Mouse (Mus musculus): ENCODE results near the gene Tbx5. TPM values are rescaled to one million over a fixed set of nuclear protein-coding genes. Genes with fewer than 3 reads are reported as not detected.
"Not testable (repeated sequence)": the region's sequence is repeated elsewhere in the genome, so short reads cannot be mapped to it uniquely, and the experiment has no call there.

The Tbx5 gene
- polyA plus RNA-seq, 1 experiment from 2014 or later, result not detected

- H3K9ac ChIP-seq (ENCODE audit: low read length), result no peak overlapping the region
- WGBS, result 56% methylated on average over 6 of the region's 6 CpGs
- no peaks in the 10 kb centered on the region for H3K36me3 ChIP-seq (ENCODE audit: control insufficient read depth, insufficient read depth, low read length)
- DNase-seq (ENCODE audit: low spot score), result no peak
- no peak overlapping the region for H3K4me2 ChIP-seq (ENCODE audit: low read length)
- H3K4me1 ChIP-seq (replicated peaks; ENCODE audit: control insufficient read depth, insufficient read depth, low read length), result no peaks in the 10 kb centered on the region
- H3K27ac ChIP-seq (ENCODE audit: low read depth), result no peak overlapping the region
- no peak for ATAC-seq (replicated peaks; ENCODE audit: low FRiP score, low TSS enrichment, low read depth)
- no peaks in the 10 kb centered on the region for H3K9me3 ChIP-seq (ENCODE audit: control insufficient read depth, low read length)
- H3K27me3 ChIP-seq (replicated peaks; ENCODE audit: control insufficient read depth, insufficient read depth, low read length), result no peaks in the 10 kb centered on the region
- H3K4me3 ChIP-seq (ENCODE audit: low read depth, low read length), result no peak overlapping the region
Measured at GRCm38 (mm10) chr5:119877185-119877584, 44.7 kb downstream of the Tbx5 start.

DNA sequence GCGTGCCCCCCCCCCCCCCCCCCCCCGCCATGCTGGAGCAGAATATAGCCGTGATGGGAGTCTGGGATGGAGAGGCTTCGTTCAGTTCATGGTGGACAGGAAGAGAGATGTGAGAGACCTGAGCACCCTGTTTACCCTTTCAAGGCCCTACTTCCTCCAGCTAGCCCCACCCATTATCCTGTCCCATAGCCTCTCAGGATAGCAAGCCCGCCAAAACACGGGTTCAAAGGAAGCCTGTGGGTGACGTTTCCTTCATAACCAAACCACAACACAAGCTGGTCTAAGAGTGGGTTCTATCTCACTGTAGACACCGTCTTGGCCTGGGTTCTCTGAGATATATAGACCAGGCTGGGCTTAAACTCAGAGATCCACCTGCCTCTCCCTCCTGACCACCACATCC lies 53.1 kb downstream of the Tbx5 start:
- H3K4me2 ChIP-seq (ENCODE audit: low read length), result no peak overlapping the region
- no peaks in the 10 kb centered on the region for H3K9me3 ChIP-seq (ENCODE audit: control insufficient read depth, low read length)
- H3K4me1 ChIP-seq (replicated peaks; ENCODE audit: control insufficient read depth, insufficient read depth, low read length), result no peaks in the 10 kb centered on the region
- H3K9ac ChIP-seq (ENCODE audit: low read length), result no peak overlapping the region
- no peak overlapping the region for H3K4me3 ChIP-seq (ENCODE audit: low read depth, low read length)
- H3K27me3 ChIP-seq (replicated peaks; ENCODE audit: control insufficient read depth, insufficient read depth, low read length), result no peaks in the 10 kb centered on the region
- DNase-seq (ENCODE audit: low spot score) (no peak), ATAC-seq (replicated peaks; ENCODE audit: low FRiP score, low TSS enrichment, low read depth) (no peak)
- WGBS, result 75% methylated on average over 7 of the region's 8 CpGs
- H3K36me3 ChIP-seq (ENCODE audit: control insufficient read depth, insufficient read depth, low read length), result no peaks in the 10 kb centered on the region
- no peak overlapping the region for H3K27ac ChIP-seq (ENCODE audit: low read depth)

DNA sequence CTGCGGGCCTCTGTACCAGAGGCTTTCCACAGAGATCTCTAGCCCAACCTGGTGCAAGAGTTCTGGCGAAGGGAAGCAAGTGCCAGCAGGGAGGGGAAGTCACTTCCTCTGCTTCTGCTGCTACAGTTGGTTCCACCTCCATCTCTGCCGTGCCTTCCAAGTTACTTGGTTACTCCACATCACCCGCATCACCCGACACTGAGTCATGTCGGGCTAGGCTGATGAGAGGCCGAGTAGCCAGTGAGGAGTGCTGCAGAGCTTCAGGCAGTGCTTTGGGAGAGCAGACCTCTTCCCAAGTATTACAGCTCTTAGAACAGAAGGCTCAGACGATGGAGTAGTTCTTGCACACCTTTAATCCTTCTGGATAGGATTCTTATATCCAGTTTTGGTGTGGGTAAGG lies 54.9 kb downstream of the Tbx5 start:
- no peak overlapping the region for H3K9ac ChIP-seq (ENCODE audit: low read length)
- H3K27me3 ChIP-seq (replicated peaks; ENCODE audit: control insufficient read depth, insufficient read depth, low read length), result no peaks in the 10 kb centered on the region
- 86% methylated on average over 8 of the region's 8 CpGs for WGBS
- no peak for DNase-seq (ENCODE audit: low spot score)
- H3K4me1 ChIP-seq (replicated peaks; ENCODE audit: control insufficient read depth, insufficient read depth, low read length), result no peaks in the 10 kb centered on the region
- H3K4me2 ChIP-seq (ENCODE audit: low read length), result no peak overlapping the region
- no peaks in the 10 kb centered on the region for H3K36me3 ChIP-seq (ENCODE audit: control insufficient read depth, insufficient read depth, low read length)
- H3K4me3 ChIP-seq (ENCODE audit: low read depth, low read length), result no peak overlapping the region
- ATAC-seq (replicated peaks; ENCODE audit: low FRiP score, low TSS enrichment, low read depth), result no peak
- no peaks in the 10 kb centered on the region for H3K9me3 ChIP-seq (ENCODE audit: control insufficient read depth, low read length)
- no peak overlapping the region for H3K27ac ChIP-seq (ENCODE audit: low read depth)

DNA sequence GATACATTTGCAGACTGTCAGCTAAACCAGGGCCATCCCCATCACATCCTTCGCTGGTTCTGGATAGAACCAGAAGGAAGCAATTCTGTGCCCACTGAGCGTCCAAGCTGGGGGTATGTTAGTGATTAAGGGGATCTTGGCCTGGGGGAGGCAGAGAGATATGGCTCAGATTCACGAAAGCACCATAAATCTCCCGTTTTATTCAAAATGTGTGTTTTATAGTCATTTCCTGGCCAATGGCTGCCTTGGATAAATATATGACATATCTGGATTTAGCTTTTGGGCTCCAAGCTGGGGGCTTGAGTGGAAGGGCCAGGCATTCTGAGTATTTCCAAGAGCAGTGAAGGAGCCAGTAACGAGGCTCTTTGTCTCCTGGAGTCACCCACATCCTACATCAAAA lies 59.5 kb downstream of the Tbx5 start:
- Histone ChIP-seq H3K4me3 (ENCODE audit: low read depth, low read length) (no peak overlapping the region), H3K27me3 (replicated peaks; ENCODE audit: control insufficient read depth, insufficient read depth, low read length) (no peaks in the 10 kb centered on the region), H3K9ac (ENCODE audit: low read length) (no peak overlapping the region), H3K27ac (ENCODE audit: low read depth) (no peak overlapping the region), H3K4me1 (replicated peaks; ENCODE audit: control insufficient read depth, insufficient read depth, low read length) (no peaks in the 10 kb centered on the region), H3K36me3 (ENCODE audit: control insufficient read depth, insufficient read depth, low read length) (no peaks in the 10 kb centered on the region), H3K9me3 (ENCODE audit: control insufficient read depth, low read length) (no peaks in the 10 kb centered on the region), H3K4me2 (ENCODE audit: low read length) (no peak overlapping the region)
- WGBS, result 66% methylated on average over 5 of the region's 5 CpGs
- ATAC-seq (replicated peaks; ENCODE audit: low FRiP score, low TSS enrichment, low read depth) (no peak), DNase-seq (ENCODE audit: low spot score) (no peak)

DNA sequence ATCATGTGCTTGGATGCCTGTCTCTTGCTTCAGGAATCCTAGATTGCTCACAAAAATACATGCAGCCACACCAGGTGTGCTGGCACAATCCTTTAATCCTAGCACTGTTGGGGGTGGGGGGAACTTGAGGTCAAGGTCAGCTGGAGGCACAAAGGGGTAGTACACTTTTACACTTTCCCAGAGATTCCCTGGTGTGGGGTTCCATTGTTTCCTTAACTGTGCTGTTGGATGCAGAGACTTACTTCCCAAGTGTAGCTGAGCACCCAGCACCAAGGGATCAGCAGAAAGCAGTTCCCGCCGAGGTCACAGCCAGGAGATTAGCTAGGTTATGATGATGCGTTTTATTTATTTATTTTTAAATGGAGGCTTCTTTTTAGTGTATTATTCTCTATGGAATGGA lies 60.6 kb downstream of the Tbx5 start:
- no peak for ATAC-seq (replicated peaks; ENCODE audit: low FRiP score, low TSS enrichment, low read depth)

GRCm38 (mm10) chr5:119896605-119897004 lies 64.1 kb downstream of the Tbx5 start:
- WGBS, result 75% methylated on average over 3 of the region's 3 CpGs
- Histone ChIP-seq H3K4me1 (replicated peaks; ENCODE audit: control insufficient read depth, insufficient read depth, low read length) (no peaks in the 10 kb centered on the region), H3K27me3 (replicated peaks; ENCODE audit: control insufficient read depth, insufficient read depth, low read length) (no peaks in the 10 kb centered on the region), H3K9ac (ENCODE audit: low read length) (no peak overlapping the region), H3K36me3 (ENCODE audit: control insufficient read depth, insufficient read depth, low read length) (no peaks in the 10 kb centered on the region), H3K9me3 (ENCODE audit: control insufficient read depth, low read length) (no peaks in the 10 kb centered on the region), H3K4me2 (ENCODE audit: low read length) (no peak overlapping the region), H3K27ac (ENCODE audit: low read depth) (no peak overlapping the region), H3K4me3 (ENCODE audit: low read depth, low read length) (no peak overlapping the region)
- DNase-seq (ENCODE audit: low spot score) (no peak), ATAC-seq (replicated peaks; ENCODE audit: low FRiP score, low TSS enrichment, low read depth) (no peak)

More for the DNA sequence above, 60.6 kb downstream of the Tbx5 start:
- no peak overlapping the region for H3K4me2 ChIP-seq (ENCODE audit: low read length)
- 78% methylated on average over 3 of the region's 3 CpGs for WGBS
- H3K4me3 ChIP-seq (ENCODE audit: low read depth, low read length), result no peak overlapping the region
- H3K4me1 ChIP-seq (replicated peaks; ENCODE audit: control insufficient read depth, insufficient read depth, low read length), result no peaks in the 10 kb centered on the region
- no peak overlapping the region for H3K9ac ChIP-seq (ENCODE audit: low read length)
- no peak overlapping the region for H3K27ac ChIP-seq (ENCODE audit: low read depth)
- DNase-seq (ENCODE audit: low spot score), result no peak
- no peaks in the 10 kb centered on the region for H3K36me3 ChIP-seq (ENCODE audit: control insufficient read depth, insufficient read depth, low read length)
- H3K9me3 ChIP-seq (ENCODE audit: control insufficient read depth, low read length), result no peaks in the 10 kb centered on the region
- no peaks in the 10 kb centered on the region for H3K27me3 ChIP-seq (replicated peaks; ENCODE audit: control insufficient read depth, insufficient read depth, low read length)

GRCm38 (mm10) chr5:119916551-119917171 lies 84.2 kb downstream of the Tbx5 start:
- H3K4me1 ChIP-seq (replicated peaks; ENCODE audit: control insufficient read depth, insufficient read depth, low read length), result no peaks in the 10 kb centered on the region
- no peaks in the 10 kb centered on the region for H3K9me3 ChIP-seq (ENCODE audit: control insufficient read depth, low read length)
- H3K4me2 ChIP-seq (ENCODE audit: low read length), result no peak overlapping the region
- H3K4me3 ChIP-seq (ENCODE audit: low read depth, low read length), result no peak overlapping the region
- ATAC-seq (replicated peaks; ENCODE audit: low FRiP score, low TSS enrichment, low read depth), result no peak
- 75% methylated on average over 12 of the region's 12 CpGs for WGBS
- no peak overlapping the region for H3K9ac ChIP-seq (ENCODE audit: low read length)
- no peaks in the 10 kb centered on the region for H3K27me3 ChIP-seq (replicated peaks; ENCODE audit: control insufficient read depth, insufficient read depth, low read length)
- no peak overlapping the region for H3K27ac ChIP-seq (ENCODE audit: low read depth)
- H3K36me3 ChIP-seq (ENCODE audit: control insufficient read depth, insufficient read depth, low read length), result no peaks in the 10 kb centered on the region
- no peak for DNase-seq (ENCODE audit: low spot score)

GRCm38 (mm10) chr5:119918381-119918780 lies 85.9 kb downstream of the Tbx5 start:
- WGBS, result 100% methylated on average over 1 of the region's 1 CpGs
- H3K4me2 ChIP-seq (ENCODE audit: low read length); H3K9ac ChIP-seq (ENCODE audit: low read length); H3K4me3 ChIP-seq (ENCODE audit: low read depth, low read length); H3K4me1 ChIP-seq (replicated peaks; ENCODE audit: control insufficient read depth, insufficient read depth, low read length); H3K36me3 ChIP-seq (ENCODE audit: control insufficient read depth, insufficient read depth, low read length); H3K27ac ChIP-seq (ENCODE audit: low read depth); H3K27me3 ChIP-seq (replicated peaks; ENCODE audit: control insufficient read depth, insufficient read depth, low read length); H3K9me3 ChIP-seq (ENCODE audit: control insufficient read depth, low read length); DNase-seq (ENCODE audit: low spot score); ATAC-seq (replicated peaks; ENCODE audit: low FRiP score, low TSS enrichment, low read depth): not testable (repeated sequence)

DNA sequence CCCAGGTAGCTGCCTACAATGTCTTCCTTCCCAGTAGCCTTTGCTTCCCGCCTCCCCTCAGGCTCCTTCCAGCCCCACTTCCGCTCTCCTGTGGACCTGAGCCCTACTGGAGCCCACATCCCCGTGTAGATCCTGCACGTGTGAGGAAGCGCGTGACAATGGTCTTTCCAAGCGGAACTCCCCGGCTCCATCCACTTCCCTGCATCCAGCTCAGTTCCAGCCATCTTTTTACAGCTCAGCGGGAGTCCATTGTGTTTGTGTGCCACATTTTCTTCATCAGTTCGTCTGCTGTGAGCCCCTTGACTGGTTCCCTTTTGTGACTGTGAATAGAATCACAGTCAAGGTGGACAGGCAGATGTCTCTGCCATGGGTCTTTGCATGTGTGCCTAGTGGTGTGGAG lies 88.5 kb downstream of the Tbx5 start:
- Histone ChIP-seq H3K27me3 (replicated peaks; ENCODE audit: control insufficient read depth, insufficient read depth, low read length) (no peaks in the 10 kb centered on the region), H3K9ac (ENCODE audit: low read length) (no peak overlapping the region), H3K27ac (ENCODE audit: low read depth) (no peak overlapping the region), H3K4me3 (ENCODE audit: low read depth, low read length) (no peak overlapping the region), H3K4me2 (ENCODE audit: low read length) (no peak overlapping the region), H3K36me3 (ENCODE audit: control insufficient read depth, insufficient read depth, low read length) (no peaks in the 10 kb centered on the region), H3K4me1 (replicated peaks; ENCODE audit: control insufficient read depth, insufficient read depth, low read length) (no peaks in the 10 kb centered on the region), H3K9me3 (ENCODE audit: control insufficient read depth, low read length) (no peaks in the 10 kb centered on the region)
- no peak for DNase-seq (ENCODE audit: low spot score)
- WGBS, result 85% methylated on average over 10 of the region's 10 CpGs
- no peak for ATAC-seq (replicated peaks; ENCODE audit: low FRiP score, low TSS enrichment, low read depth)
